Mouse (Mus musculus): ENCODE measurements around the gene Capn8. TPM values are rescaled to one million over a fixed set of nuclear protein-coding genes. Genes with fewer than 3 reads are reported as not detected.
"Not testable (repeated sequence)": the region's sequence is repeated elsewhere in the genome, so short reads cannot be mapped to it uniquely, and the experiment has no call there.

The Capn8 gene
- polyA plus RNA-seq, 2 experiments from 2014 or later: 0.13 TPM; not detected in 1

DNA sequence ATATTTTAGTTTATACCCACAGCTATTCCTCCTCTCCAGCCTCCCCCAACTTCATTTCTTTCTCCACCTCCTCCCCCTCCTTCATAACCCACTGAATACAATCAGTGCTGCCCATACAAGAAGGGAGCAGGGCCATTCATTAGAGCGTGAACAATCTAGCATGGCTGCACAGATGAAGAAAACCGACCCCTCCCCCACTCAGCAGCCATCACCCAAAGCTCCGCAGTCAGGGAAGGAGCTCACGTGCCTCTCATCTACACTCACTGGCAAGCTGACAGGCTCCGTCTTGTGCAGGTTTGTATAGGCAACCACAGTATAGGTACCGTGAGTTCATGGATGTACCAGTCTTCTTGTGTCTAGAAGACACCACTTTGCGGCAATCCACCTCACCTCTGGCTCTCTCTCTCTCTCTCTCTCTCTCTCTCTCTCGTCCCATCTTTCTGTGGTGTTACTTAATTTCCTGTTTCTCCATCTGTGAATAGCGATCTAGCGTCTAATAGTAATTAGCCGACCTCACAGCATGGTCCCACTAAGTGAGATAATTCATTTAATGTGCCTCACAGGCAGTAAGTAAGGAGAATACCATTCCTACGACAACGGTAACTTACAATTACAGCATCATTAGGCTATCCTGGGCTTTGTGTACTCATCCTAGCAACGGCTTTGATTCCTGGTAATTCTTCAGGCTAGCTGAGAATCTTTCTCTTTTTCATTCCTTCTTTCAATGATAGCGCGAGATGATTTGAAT is 53.6 kb downstream of the Capn8 start:
- no peak for ATAC-seq

DNA sequence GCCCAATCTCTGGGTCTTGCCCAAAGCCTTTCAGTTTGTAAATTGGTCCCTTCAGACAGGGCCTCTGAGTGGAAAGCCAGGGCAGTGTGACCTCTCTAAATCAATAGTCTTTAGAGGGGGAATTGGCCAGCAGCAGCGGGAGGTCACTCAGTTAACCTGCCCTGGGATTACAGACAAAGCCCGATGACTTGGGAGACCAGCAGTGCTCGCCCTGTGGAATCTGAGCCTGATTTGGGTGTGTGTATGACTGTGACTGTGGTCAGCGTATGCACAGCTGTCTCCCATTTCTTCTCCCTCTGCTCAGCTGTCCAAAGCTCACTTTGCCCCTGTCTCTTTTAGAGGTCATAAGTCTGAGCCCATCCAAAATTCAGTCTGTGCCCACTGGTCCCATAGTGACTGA is 55.7 kb downstream of the Capn8 start:
- ATAC-seq: no peak

DNA sequence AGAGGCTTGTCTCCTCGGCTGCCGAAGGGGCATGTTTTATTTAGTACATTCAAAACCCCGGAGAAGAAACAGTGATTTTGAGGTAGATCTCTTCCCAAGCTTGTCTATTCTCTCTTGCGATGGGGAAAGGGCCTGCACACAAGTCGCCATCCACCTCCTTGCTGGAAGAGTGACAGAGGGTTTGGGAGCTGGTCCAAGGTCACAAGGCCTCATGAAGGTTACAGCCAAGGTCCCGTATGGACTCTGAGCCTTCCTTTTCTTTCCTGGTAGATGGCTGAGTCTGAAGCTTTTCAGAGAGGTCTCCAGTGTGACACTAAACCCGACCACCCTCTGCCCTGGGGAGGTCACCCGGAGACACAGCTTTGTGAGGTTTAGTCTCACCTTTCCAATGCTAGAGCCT is 56.4 kb downstream of the Capn8 start:
- no peak for ATAC-seq

DNA sequence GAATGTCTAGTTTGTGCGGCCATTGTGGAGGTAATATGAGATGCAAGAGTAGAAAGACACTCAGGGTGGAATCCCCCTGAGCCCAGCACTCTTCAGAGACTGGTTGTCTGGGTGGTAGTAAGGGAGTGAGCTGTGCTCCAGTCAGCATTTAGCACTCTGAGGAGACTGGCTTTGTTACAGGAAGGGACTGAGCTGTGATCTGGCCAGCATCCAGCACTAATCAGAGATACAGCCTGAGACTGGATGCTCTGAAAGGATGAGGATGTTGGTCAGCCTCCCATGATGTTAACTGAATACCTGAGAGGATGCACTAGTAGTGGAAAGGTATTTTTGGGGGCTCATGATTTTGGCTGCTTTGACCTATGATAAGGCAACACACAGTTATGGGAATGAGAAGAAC is 61.4 kb downstream of the Capn8 start:
- ATAC-seq: no peak

DNA sequence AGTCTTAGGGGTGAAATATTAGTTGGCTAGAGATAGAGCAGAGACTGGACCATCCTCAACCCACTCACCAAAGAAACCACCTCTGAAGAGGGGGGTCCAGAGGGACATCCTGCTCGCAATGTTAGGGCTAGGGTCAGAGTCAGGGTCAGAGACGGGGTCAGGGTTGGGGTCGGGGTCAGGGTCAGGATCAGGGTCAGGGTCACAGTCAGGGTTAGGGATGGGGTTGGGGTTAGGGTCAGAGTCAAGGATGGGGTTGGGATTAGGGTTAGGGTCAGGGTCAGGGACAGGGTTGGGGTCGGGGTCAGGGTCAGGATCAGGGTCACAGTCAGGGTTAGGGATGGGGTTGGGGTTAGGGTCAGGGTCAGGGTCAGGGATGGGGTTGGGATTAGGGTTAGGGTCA is 64.4 kb downstream of the Capn8 start:
- no peak for ATAC-seq

DNA sequence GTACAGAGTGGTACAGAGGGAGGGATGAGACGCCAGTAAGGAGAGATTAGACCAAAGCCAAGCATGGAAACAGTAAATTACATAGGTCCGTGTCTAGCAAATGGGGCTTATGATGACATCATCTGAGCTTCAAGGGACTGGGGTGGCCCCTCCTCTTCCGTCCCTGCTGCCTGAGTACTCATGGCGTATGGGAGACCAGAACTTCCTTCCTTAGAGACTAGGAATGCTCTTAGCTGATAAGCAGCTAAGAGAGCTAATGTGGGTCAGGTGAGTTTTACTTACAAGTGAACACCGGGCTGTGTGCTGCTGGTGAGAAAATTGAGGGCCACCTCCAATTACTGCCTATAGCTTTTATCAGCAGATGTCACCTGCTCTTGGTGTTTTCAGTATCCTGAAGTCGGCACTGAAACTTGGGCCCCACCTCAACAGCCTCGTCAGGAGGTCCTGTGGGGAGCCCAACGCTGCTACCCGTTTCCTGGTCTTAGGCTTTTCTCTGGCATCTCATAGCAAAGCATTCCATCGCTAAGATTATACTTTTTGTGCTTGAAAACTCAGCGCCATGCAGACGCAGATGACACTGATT is 69.0 kb downstream of the Capn8 start:
- no peak for ATAC-seq

DNA sequence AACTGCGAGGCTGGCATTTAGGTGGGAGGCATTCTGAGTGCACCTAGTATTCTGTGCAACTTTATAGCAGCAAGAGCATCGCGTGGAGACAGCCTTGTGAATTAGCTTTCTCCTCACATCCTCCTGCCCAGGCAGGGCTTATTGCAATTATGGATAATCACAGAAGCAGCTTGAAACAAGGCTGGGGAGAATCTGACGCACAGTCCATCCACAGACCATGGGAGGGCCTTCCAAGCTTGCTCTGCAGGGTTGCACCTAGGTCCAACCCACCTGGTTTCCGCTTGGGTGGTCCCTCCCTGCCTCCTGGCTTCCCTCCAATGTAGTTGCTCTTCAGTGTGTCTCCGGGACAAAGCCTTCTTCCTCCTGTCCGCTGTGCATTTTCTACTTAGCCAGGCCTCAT is 74.2 kb downstream of the Capn8 start:
- ATAC-seq: no peak

DNA sequence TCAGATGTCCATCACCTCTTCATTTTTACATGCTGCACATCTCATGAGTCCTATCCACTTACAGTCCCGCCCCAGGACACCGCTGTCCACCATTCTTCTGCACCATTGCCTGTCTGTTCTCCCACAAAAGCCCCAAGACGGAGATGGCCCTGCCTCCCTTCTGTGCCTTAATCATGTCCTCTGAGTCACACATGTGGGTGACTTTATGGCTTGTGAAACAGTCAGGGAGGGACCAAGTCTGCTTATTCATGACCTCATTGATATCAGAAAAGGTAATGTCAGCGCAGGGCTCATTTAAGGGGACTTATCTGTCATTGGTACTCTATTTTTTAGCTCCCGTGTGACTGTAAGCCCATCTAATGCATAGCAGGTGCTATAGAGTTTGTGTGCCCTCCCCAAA is 74.6 kb downstream of the Capn8 start:
- no peak for ATAC-seq

DNA sequence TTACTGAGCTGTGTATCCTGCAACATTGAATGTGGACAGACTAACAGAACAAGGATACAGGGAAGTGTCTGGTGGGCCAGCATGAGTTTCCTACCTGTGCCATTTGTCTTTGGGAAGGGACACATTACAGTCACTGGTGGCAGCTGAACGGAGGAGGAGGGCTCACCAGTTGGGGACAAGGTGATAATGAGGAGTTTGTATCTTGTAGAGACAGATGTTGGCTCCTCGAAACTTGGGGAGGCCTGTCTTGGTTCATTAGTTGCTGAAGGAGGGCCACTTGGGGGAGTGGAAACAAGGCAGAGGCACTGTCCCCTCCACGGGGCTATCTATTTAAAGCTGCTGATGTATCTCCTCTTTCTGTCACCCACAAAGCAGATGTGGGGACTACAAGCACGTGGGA is 75.3 kb downstream of the Capn8 start:
- ATAC-seq: no peak

DNA sequence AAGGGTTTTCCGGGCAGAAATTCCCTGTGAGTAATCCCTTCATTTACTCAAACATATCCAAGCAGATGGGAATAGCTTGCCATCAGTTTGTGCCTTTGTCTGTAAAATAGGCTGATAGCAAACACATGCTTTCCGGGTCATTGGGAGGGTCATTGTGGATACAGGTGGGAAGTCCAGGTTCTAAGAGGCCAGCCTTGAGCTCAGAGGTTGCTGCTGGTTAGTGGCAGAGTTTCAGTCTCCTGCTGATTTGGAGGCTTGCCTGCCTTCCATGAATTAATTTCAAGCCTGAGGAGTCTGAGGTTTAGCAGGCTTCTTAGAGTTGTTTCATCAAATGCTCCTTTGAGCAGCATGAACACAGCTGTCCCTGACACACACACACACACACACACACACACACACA is 78.0 kb downstream of the Capn8 start:
- no peak for ATAC-seq

DNA sequence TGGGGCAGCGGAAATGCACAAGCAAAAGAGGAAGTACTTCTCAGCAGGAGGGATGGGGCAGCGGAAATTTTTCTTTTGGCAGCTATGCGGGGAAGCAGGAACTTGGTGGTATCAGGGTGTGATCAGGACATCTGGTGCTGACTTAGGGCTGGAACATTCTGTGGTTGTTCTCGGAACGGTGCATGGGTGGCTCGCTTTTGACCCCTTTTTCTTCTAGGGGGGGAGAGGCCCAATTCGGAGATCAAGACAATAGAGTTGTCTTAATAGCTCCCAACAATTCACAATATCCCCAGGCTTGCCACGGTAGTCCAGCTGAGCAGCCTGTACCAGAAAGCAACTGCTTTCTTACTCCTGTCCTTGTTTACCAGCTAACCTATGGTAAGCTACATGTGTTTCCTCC is 79.6 kb downstream of the Capn8 start:
- not testable (repeated sequence) for ATAC-seq

DNA sequence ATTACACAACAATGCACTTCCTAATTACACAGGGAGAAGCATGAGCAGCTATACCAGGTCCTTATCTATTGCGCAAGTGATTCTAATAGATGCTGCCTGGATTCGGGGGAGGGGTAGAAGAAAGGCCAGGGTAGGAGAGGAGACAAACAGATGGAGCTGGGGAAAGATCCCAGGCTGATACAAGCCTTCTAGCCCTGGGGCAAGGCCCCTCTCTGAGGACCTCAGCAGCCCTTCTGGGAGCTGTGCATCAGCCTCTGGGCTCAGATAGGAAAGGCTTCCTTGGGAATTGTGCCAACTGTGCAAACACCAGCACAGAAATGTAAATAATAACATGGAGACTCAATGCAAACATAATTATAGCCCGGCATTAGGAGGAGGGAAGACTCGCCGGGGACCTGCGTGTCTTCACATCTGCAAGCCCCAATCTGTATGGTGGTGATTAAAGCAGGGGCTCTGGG is 80.4 kb downstream of the Capn8 start:
- ATAC-seq: no peak

DNA sequence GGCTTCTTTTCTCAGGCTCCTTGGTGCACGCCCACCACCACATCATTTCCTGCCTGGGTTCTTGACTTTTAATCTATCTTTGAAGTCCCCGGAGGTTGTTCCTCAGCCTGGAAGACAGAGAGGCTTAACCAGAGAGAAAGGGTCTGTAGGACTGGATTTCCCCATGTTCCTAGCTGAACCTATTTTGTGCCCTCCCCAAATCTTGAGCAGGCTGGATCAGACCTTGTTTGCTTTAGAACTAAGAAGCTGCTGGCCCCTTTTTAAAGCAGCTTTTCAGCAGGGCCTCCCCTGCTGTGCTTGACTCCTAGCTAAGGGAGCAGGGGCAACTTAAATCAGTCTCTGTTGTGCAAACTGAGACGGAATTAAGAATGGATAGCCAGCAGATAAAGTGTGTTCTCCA is 82.0 kb downstream of the Capn8 start:
- no peak for ATAC-seq

DNA sequence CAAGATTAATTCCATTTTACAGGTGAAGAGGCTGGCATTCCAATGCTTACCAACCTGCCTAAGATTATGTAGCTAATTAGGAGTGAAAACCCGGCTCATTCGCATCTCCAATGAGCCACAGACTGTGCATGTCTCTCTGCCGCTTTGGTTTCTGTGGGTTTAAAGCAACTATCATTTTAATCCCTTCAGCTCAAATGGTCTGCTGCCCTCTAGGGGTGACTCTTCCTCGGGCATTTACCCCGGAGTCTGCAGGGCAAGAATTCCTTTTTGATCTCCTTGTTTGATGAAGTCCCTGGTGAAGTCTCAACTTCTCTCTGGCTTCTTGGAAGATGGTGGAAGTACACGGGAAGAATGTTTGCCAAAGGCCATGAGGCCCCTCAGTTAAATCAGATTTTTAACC is 93.0 kb downstream of the Capn8 start:
- no peak for ATAC-seq

DNA sequence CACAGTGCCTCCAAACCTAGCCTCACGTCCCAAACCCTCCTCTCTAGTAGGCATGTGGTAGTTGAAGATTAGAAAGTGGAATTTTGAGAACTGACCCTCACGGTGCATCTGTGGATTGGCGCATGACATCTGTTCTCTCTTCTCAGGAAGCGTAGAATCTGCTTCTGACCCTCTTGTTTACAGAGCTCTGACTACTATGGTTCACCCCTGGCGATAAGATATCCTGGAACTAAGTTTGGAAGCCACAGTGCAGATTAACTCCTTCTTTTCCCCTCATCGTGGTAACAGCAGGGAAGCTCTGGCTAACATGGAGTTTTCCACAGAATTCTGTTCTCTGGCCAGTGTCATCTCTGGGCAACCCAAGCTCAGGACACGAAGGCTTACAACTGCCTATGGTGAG is 95.6 kb downstream of the Capn8 start:
- ATAC-seq: no peak

DNA sequence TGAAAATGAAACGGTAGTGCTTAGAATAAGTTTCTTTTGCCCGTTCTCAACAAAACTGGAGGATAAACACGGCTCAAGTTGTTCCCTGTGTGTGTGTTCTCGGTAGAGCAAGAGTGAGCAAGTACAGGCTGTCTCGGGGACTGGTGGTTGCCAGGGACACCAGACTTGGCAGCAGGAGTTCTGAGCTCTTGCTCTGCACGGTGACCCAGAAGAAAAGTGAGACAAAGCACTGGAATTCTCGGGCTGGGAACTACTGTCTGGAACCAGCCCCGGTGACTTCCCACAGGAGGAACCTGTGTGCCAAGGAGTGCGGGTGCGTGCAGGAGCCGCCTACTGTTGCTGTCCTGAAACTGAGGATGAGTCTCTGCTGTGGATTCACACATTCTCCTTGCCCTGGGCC is 98.9 kb downstream of the Capn8 start:
- ATAC-seq: no peak

DNA sequence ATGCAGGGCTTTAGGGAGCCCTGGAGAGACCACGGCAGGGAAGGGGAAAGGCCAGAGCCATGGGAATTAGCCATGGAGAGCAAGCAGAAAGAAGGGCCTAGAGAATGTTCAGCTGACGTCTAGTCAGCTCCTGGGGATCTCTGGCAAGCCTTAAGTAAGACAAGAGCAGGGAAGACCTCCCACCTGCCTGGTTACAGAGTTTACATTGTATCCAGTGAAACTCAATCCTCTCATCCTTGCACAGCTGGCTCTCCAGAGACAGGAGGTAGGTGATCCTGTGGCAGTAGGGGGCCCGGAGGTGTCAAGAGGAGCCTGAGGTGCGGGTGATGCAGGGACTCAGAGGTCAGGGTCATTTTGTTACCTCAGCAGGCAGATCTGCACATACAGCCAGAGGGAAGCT is 100.0 kb downstream of the Capn8 start:
- ATAC-seq: no peak

DNA sequence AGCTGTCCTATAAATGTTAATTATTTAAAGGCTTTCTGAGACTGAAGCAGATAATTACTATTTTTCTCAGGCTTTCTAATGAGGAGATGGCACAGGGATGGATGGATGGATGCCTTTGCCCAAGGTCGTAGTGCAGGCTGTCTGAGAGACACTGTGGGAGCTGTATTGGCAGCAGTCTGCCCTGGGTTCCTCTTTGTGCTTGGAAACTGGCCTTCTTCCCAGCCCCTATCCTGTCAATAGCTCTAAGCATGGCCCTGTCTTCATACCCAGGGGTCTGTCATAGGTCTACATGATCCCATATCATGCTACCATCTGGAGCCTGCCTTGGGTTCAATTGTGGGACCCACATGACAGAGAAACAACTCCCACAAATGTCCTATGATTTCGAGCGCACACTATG is 102.5 kb downstream of the Capn8 start:
- ATAC-seq: no peak

DNA sequence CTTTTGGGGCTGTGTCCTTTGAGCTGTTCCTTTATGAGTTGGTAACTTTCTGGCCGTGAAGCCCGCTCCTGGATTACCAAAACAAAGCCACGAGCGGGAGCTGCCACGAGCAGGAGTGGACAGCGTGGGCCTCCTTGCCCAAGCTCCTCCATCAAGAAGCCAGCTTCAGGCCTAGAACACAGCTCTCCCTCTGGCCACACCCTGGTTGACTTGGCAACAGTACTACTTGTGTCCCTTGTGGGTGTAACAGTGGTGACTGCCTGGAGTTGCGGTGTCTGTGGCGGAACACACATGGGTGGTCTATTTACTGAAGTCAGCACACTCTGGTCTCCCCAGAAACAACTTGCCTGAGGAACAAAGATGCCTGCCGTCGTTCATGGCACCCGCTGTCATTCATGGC is 104.9 kb downstream of the Capn8 start:
- ATAC-seq: no peak

DNA sequence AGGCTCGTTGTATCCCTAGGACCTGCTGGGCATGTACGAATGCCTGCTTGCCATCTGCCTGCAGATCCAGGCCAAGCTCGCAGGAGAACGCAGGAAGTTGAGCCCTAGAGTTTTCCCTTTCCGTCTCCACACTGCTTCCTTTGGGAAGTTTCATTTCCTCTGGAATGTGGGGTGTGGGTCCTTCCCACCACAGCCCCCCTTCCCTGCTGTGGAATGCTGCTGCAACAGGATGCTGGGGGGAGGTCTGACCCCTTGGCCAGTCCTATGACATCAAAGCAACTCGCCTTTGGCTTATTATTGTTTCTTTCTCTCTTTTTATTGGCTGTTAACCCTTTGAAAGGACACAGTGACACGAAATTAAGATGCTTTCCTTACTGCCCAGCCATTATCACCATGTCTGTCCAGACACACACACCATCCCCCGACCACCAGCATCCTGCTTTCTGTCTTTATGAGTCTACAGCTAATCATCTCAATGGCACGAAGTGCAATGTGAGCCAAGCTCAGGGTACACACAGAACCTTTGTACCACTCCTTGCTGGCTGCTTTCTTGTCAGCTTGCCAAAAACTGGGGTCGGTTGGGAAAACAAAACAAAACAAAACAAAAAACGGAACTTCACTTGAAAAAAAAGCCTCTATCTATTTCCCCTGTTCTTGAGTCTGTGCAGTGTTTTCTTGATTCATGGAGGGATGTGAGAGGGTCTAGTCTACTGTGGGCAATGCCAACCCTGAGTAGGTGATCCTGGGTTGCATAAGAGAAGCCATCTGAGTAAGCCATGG is 105.9 kb downstream of the Capn8 start:
- ATAC-seq: no peak

DNA sequence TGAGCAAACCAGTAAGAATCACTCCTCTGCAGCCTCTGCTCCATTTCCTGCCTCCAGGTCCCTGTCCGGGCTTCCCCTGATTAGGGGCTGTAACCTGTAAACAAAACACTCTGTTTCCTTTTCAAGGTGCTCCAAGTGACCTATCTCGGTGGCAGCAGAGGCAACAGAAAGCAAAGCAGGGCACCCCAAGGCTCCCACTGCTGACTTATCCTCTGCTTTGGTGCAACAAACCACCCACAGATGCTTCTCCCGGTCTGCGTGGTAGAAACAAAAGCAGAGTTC is 106.5 kb downstream of the Capn8 start:
- no peak for ATAC-seq

DNA sequence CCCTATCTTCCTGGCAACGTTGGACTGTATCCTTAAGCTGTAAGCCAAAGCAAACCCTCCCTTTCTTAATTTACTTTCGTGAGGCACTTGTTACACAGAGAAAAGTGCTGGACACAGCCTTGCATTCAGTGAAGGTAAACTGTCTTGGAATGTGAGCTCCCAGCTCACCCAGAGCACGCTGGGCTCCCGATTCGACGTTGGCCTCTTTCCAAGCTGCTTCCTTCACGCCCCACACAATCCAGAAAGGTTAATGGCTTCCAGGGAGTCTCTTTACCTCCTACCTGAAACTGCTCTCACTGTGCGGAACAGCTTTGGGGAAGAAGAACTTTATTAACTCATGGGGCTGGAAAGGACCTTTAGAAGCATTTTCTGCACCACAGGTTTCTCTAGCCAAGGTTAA is 110.5 kb downstream of the Capn8 start:
- no peak for ATAC-seq

DNA sequence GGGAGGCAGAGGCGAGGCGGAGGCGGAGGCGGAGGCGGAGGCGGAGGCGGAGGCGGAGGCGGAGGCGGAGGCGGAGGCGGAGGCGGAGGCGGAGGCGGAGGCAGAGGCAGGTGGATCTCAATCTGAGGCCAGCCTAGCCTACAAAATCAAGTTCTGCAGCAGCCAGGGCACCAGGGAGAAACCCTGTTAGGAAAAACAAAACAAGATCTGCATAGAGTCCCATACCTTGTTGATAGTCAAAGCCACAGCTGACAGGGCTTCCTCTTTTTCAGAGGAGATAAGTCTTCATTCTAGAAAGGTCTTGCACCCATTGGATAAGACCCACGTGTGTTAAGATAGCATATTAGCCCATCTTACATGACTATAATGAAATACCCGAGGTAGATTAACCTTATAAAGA is 113.3 kb downstream of the Capn8 start:
- ATAC-seq: no peak

DNA sequence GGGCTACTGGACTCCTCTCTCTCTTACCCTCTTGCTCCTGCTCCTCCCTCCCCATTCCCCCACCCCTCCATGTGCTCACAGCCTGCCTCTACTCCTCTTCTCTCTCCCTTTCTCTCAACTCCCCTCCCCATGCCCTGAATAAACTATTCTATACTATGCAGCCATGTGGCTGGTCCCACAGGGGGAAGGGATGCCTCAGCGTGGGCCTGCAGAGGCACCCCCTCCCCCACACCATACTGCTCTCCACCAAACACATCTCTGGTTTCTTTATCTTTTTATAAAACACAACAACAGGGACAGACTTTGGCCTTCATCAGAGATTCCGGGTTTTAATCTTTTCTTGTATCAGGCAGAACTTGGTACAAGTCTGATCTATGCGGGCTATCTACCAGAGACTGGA is 114.4 kb downstream of the Capn8 start:
- ATAC-seq: no peak
